Mouse (Mus musculus) small intestine, adult 2 months (tissue): ENCODE measurements around the gene Xpo4.

Experiments
- CTCF ChIP-seq: fragments of 200-500 bp; IDR thresholded peaks from 2 replicates; pipeline ENCODE4 v1.5.1; 2012; ENCODE audit warnings: low read depth, mild to moderate bottlenecking, control low read depth, inconsistent platforms, low read length, moderate library complexity, mixed read lengths; ENCODE audit not compliant: insufficient replicate concordance, insufficient read length; ENCODE audit errors: extremely low read depth
- POLR2A ChIP-seq: fragments of 200-500 bp; IDR thresholded peaks from 2 replicates; pipeline ENCODE4 v1.6.1; 2012; ENCODE audit warnings: low read depth, mild to moderate bottlenecking, control low read depth, inconsistent platforms, low read length, moderate library complexity

GRCm38 (mm10) chr14:57571155-57572133, 93.8 kb downstream of the Xpo4 start, which contains the start of gene Eef1akmt1:
- no peak for TF ChIP-seq CTCF
- peak; percentile 68 for TF ChIP-seq POLR2A
